Mouse (Mus musculus) cortical plate, adult 2 months (tissue): Measurements from ENCODE around the gene Ctse.

Experiments used
- CTCF ChIP-seq: fragments of 200-500 bp; IDR thresholded peaks from 2 replicates; pipeline ENCODE4 v1.5.1; 2011; ENCODE audit warnings: mild to moderate bottlenecking, control low read depth, low read length; ENCODE audit not compliant: insufficient read depth; ENCODE audit errors: extremely low read depth
- POLR2A ChIP-seq: fragments of 200-500 bp; IDR thresholded peaks from 2 replicates; pipeline ENCODE4 v1.6.1; 2011; ENCODE audit warnings: mild to moderate bottlenecking, low read length, control low read depth; ENCODE audit not compliant: insufficient read depth; ENCODE audit errors: extremely low read depth

DNA sequence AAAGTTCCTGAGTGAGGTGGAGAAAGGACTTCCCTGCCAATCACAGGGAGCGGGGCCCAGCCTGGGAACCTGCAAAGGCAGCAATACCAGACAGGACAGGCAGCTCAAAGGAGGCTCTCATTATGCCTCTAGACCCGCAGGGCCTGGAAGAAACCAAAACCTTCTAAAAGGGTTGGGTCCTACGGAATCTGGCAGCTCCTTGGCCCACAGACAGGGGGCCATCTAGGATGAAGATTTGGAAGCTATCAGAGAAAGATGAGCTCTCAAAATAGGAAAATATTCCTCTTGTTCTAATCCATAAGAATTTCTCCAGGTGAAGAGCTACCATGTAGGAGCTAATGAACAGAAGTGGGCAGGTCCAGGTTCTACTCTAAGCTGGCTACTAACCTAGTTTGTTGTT lies 50.9 kb downstream of the Ctse start:
- TF ChIP-seq CTCF (no peak), POLR2A (no peak)
